Mouse (Mus musculus): ENCODE measurements around the gene Gm21650.
"Not testable (repeated sequence)": the region's sequence is repeated elsewhere in the genome, so short reads cannot be mapped to it uniquely, and the experiment has no call there.

The Gm21650 gene

GRCm38 (mm10) chrY:77692508-77692907, at the start of gene Gm21650:
Gene Gm21650, plus strand, starts transcription at chrY:77692808.
- not testable (repeated sequence) for DNase-seq

Data from lung, adult 18-20 months (tissue).